Mouse (Mus musculus) liver, embryonic 15.5 days (tissue): Measurements from ENCODE around the gene Muc1. TPM values are rescaled to one million over a fixed set of nuclear protein-coding genes. Genes with fewer than 3 reads are reported as not detected.
A peak's percentile ranks its signal among the peaks of the same experiment; 100 is the strongest.

Source experiments
- microRNA counts: library from miRNA; unstranded; fragments of <30 nt; microRNA quantifications from one replicate; lab custom pipeline; 2016
- microRNA-seq: library from miRNA; unstranded; fragments of <30 nt; microRNA quantifications from one replicate; pipeline ENCODE4, GENCODE M21; 2016
- polyA plus RNA-seq: library from polyadenylated mRNA; unstranded; fragments of >200 nt; fragmentation: Nextera tagmentation; extraction: Ambion mirVana; gene quantifications from 2 replicates; pipeline ENCODE4 v1.2.1, GENCODE M21; 2015

The Muc1 gene
- polyA plus RNA-seq, 1 experiment from 2014 or later = not detected

MicroRNA genes within 50 kb of the gene (microRNA counts, 519-probe panel; counts per million panel counts)
- not detected for microRNA mmu-miR-92b (lab: Ali Mortazavi, UCI)

Small RNA genes lying within 50 kb of the gene (microRNA-seq; reads per million reads assigned to microRNA genes)
- gene Mir92b = 69.8 reads per million, percentile 50 among the genes with 10 or more reads in this experiment

Other genes with a start within 250 kb of the Muc1 start
- 3.0 and 4.0 TPM in 2 replicates for gene Rusc1, start 135.7 kb upstream of the Muc1 start, polyA plus RNA-seq
- not detected in 2 replicates for gene Gm43738, start 128.0 kb upstream of the Muc1 start, polyA plus RNA-seq
- 339 and 359 TPM in 2 replicates for gene Fdps, start 127.1 kb upstream of the Muc1 start, polyA plus RNA-seq
- gene Pklr, start 92.9 kb upstream of the Muc1 start, polyA plus RNA-seq = 102 and 104 TPM in 2 replicates
- gene Hcn3, start 68.9 kb upstream of the Muc1 start, polyA plus RNA-seq = 0.43 and 0.45 TPM in 2 replicates
- 8.5 and 10.1 TPM in 2 replicates for gene Clk2, start 64.3 kb upstream of the Muc1 start, polyA plus RNA-seq
- gene Scamp3, start 51.6 kb upstream of the Muc1 start, polyA plus RNA-seq = 53.0 and 53.7 TPM in 2 replicates
- gene Fam189b, start 45.9 kb upstream of the Muc1 start, polyA plus RNA-seq = 2.4 and 2.9 TPM in 2 replicates
- gene Gba, start 26.1 kb upstream of the Muc1 start, polyA plus RNA-seq = 26.1 and 26.2 TPM in 2 replicates
- 1.5 and 2.1 TPM in 2 replicates for gene Thbs3, start 13.9 kb upstream of the Muc1 start, polyA plus RNA-seq
- gene Mtx1, start 2.0 kb upstream of the Muc1 start, polyA plus RNA-seq = 103 and 104 TPM in 2 replicates
- 116 and 126 TPM in 2 replicates for gene Krtcap2, start 16.9 kb downstream of the Muc1 start, polyA plus RNA-seq
- 0.23 and 0.31 TPM in 2 replicates for gene Trim46, start 17.3 kb downstream of the Muc1 start, polyA plus RNA-seq
- gene Dpm3, start 30.3 kb downstream of the Muc1 start, polyA plus RNA-seq = 45.4 and 54.4 TPM in 2 replicates
- 17.5 and 17.8 TPM in 2 replicates for gene Slc50a1, start 41.5 kb downstream of the Muc1 start, polyA plus RNA-seq
- 8.9 and 11.2 TPM in 2 replicates for gene Efna1, start 52.1 kb downstream of the Muc1 start, polyA plus RNA-seq
- 0.18 and 0.58 TPM in 2 replicates for gene Efna3, start 93.9 kb downstream of the Muc1 start, polyA plus RNA-seq
- 0.24 and 0.48 TPM in 2 replicates for gene Efna4, start 109.0 kb downstream of the Muc1 start, polyA plus RNA-seq
- gene Adam15, start 120.9 kb downstream of the Muc1 start, polyA plus RNA-seq = 8.8 and 12.7 TPM in 2 replicates
- gene Dcst2, start 132.9 kb downstream of the Muc1 start, polyA plus RNA-seq = 0.06 and 0.07 TPM in 2 replicates
- gene Dcst1, start 136.2 kb downstream of the Muc1 start, polyA plus RNA-seq = 0.05 TPM in 1 of 2 replicates, not detected in the other
- gene Zbtb7b, start 165.7 kb downstream of the Muc1 start, polyA plus RNA-seq = 2.3 and 3.3 TPM in 2 replicates
- gene Lenep, start 173.7 kb downstream of the Muc1 start, polyA plus RNA-seq = not detected in 2 replicates
- gene Flad1, start 182.8 kb downstream of the Muc1 start, polyA plus RNA-seq = 14.3 and 16.4 TPM in 2 replicates
- 210 and 229 TPM in 2 replicates for gene Cks1b, start 189.3 kb downstream of the Muc1 start, polyA plus RNA-seq
- 44.8 and 50.6 TPM in 2 replicates for gene Shc1, start 189.4 kb downstream of the Muc1 start, polyA plus RNA-seq
- gene Pygo2, start 201.2 kb downstream of the Muc1 start, polyA plus RNA-seq = 10.1 and 10.6 TPM in 2 replicates
- 7.4 and 8.1 TPM in 2 replicates for gene Pbxip1, start 207.6 kb downstream of the Muc1 start, polyA plus RNA-seq
- 35.7 and 38.4 TPM in 2 replicates for gene Pmvk, start 225.5 kb downstream of the Muc1 start, polyA plus RNA-seq